In the genomic region with DNA sequence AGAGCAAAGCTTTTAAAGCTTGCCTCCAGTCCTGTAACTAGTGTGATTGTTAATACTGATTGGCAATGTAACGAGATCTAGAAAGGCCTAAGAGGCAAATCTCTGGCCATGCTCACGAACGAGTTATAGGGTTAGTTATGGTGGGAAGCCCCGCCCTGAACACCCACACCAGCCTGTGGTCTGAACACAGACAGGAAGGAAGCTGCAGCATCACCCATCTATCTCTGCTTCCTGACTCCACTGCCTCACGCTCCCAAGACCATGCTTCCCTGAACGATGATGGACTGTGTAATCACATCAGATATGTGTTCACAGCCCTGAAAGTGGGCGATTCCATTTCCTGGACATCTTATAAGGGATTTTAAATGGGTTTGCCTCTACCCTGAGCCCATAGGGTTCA, we compare ENCODE assay signal across 31 mouse cellular contexts. TPM values are rescaled to one million over a fixed set of nuclear protein-coding genes. Genes with fewer than 3 reads are reported as not detected.
A peak's percentile ranks its signal among the peaks of the same experiment; 100 is the strongest.
DNase-seq lines count a peak whose midpoint lies in the region; ATAC-seq lines count a peak whose summit lies in the region.
"Had no signal": no experiment of that assay in that cellular context is flagged by ENCODE, and none has a peak within 500 bp of the region (broad histone marks: within the 10 kb centered on the region; RNA-seq: fewer than 3 reads in every experiment).

No protein-coding gene starts in this region.

- ATAC-seq in common myeloid progenitor, adult 5-6 weeks (replicated peaks; ENCODE audit: low read depth, poor library complexity, severe bottlenecking): peak; percentile 69
- ATAC-seq in megakaryocyte progenitor cell, adult 5-6 weeks (replicated peaks; ENCODE audit: poor library complexity): peak; percentile 22
- ATAC-seq in hindbrain, embryonic 12.5 days (ENCODE audit: low FRiP score): no peak
- ATAC-seq: forebrain, embryonic 13.5 days; hindbrain, postnatal 0 days; liver, embryonic 12.5 days; midbrain, embryonic 15.5 days; Patski had no signal

- no peaks in the 10 kb centered on the region for H3K36me3 ChIP-seq in hindbrain, embryonic 12.5 days
- H3K36me3 ChIP-seq: embryonic facial prominence, embryonic 13.5 days; heart, embryonic 10.5 days; hindbrain, embryonic 10.5 days; limb, embryonic 13.5 days; liver, embryonic 12.5 days; midbrain, embryonic 15.5 days had no signal

- H3K9me3 ChIP-seq in hindbrain, embryonic 12.5 days (replicated peaks): no peaks in the 10 kb centered on the region
- H3K9me3 ChIP-seq: embryonic facial prominence, embryonic 13.5 days; forebrain, embryonic 13.5 days; heart, embryonic 10.5 days; hindbrain, embryonic 10.5 days; limb, embryonic 13.5 days; liver, embryonic 12.5 days; midbrain, embryonic 15.5 days had no signal

- H3K4me2 ChIP-seq in hindbrain, embryonic 12.5 days (replicated peaks): no peak overlapping the region
- H3K4me2 ChIP-seq: embryonic facial prominence, embryonic 13.5 days; forebrain, embryonic 13.5 days; limb, embryonic 13.5 days; liver, embryonic 12.5 days; midbrain, embryonic 15.5 days had no signal

- peaks cover 5% of the 10 kb centered on the region; the same call in 1 of the 2 replicates for H3K4me1 ChIP-seq in hindbrain, embryonic 12.5 days
- H3K4me1 ChIP-seq: embryonic facial prominence, embryonic 13.5 days; forebrain, embryonic 13.5 days; limb, embryonic 13.5 days; liver, embryonic 12.5 days had no signal

- peak; percentile 23 for DNase-seq in thymus, postnatal 0 days (ENCODE audit: low spot score)
- no peak for DNase-seq in thymus, adult 18-20 months
- DNase-seq in thymus, postnatal 4 days: peak; percentile 22
- DNase-seq in layer of hippocampus, adult 18-20 months (ENCODE audit: low spot score in 2 of 2): no peak
- DNase-seq in MN1 (ENCODE audit: low spot score): no peak
- DNase-seq: adrenal gland, postnatal 10 days; cerebellum, adult 18-20 months; cerebellum, postnatal 14 days; gastrocnemius, adult 2 months; kidney, adult 11 months; lung, adult 18-20 months; lung, postnatal 10 days; right cerebral cortex, adult 18-20 months; right cerebral cortex, postnatal 4 days had no signal

- no peaks in the 10 kb centered on the region for H3K27me3 ChIP-seq in hindbrain, embryonic 12.5 days
- H3K27me3 ChIP-seq: embryonic facial prominence, embryonic 13.5 days; forebrain, embryonic 13.5 days; limb, embryonic 13.5 days; liver, embryonic 12.5 days; midbrain, embryonic 15.5 days had no signal

- WGBS in hindbrain, embryonic 12.5 days: 88% methylated on average over 7 of the region's 7 CpGs

- H3K27ac ChIP-seq in hindbrain, embryonic 12.5 days: no peak overlapping the region
- H3K27ac ChIP-seq: embryonic facial prominence, embryonic 13.5 days; forebrain, embryonic 13.5 days; gastrocnemius, adult 2 months; heart, embryonic 10.5 days; hindbrain, embryonic 10.5 days; hindbrain, postnatal 0 days; kidney, postnatal 0 days; limb, embryonic 13.5 days; liver, embryonic 12.5 days; midbrain, embryonic 15.5 days had no signal

- H3K4me3 ChIP-seq in hindbrain, embryonic 12.5 days: no peak overlapping the region
- H3K4me3 ChIP-seq: embryonic facial prominence, embryonic 13.5 days; erythroblast, embryonic 14.5 days; forebrain, embryonic 13.5 days; gastrocnemius, adult 2 months; heart, embryonic 10.5 days; hindbrain, embryonic 10.5 days; limb, embryonic 13.5 days; liver, embryonic 12.5 days; midbrain, embryonic 15.5 days had no signal

- no peak overlapping the region for H3K9ac ChIP-seq in hindbrain, embryonic 12.5 days
- H3K9ac ChIP-seq: embryonic facial prominence, embryonic 13.5 days; forebrain, embryonic 13.5 days; limb, embryonic 13.5 days; liver, embryonic 12.5 days; midbrain, embryonic 15.5 days had no signal

RNA-seq across cellular contexts. Expression of gene Mpo, which starts 14.9 kb away (rescaled TPM):
- 5.0 and 6.2 TPM in 2 replicates for polyA plus RNA-seq in thymus, postnatal 0 days (2015; fragmentation: Nextera tagmentation; extraction: Ambion mirVana)
- total RNA-seq in common myeloid progenitor, adult 5-6 weeks (2017): 1,506 and 1,797 TPM in 2 replicates
- 13,257 and 15,415 TPM in 2 replicates for total RNA-seq in megakaryocyte progenitor cell, adult 5-6 weeks (2015)
- total RNA-seq in megakaryocyte progenitor cell, adult 5-6 weeks (2017): 8,081 and 8,928 TPM in 2 replicates
- polyA plus RNA-seq in hindbrain, embryonic 12.5 days (2016; fragmentation: Nextera tagmentation; extraction: Ambion mirVana): 1.7 and 2.3 TPM in 2 replicates
- total RNA-seq in layer of hippocampus, adult 18-20 months (2021): under 1 TPM in 1 of 2 experiments, not detected in 1; 0.22 TPM
- total RNA-seq: gastrocnemius, adult 2 months; left cerebral cortex, postnatal 10 days had no signal
- polyA plus RNA-seq: frontal cortex, adult 2 months; Patski had no signal

RNA-seq across cellular contexts. Expression of gene Lpo, which starts 19.9 kb away (rescaled TPM):
- 6.4 and 8.4 TPM in 2 replicates for polyA plus RNA-seq in thymus, postnatal 0 days (2015; fragmentation: Nextera tagmentation; extraction: Ambion mirVana)
- not detected in 2 replicates for total RNA-seq in common myeloid progenitor, adult 5-6 weeks (2017)
- 0.05 TPM in 1 of 2 replicates, not detected in the other for total RNA-seq in megakaryocyte progenitor cell, adult 5-6 weeks (2015)
- 0.03 TPM in 1 of 2 replicates, not detected in the other for total RNA-seq in megakaryocyte progenitor cell, adult 5-6 weeks (2017)
- 0.53 and 0.79 TPM in 2 replicates for polyA plus RNA-seq in hindbrain, embryonic 12.5 days (2016; fragmentation: Nextera tagmentation; extraction: Ambion mirVana)
- under 1 TPM; 0.15 to 0.37 TPM for total RNA-seq in layer of hippocampus, adult 18-20 months (2021)
- total RNA-seq: adrenal gland, postnatal 10 days; gastrocnemius, adult 2 months had no signal
- polyA plus RNA-seq: erythroblast, embryonic 14.5 days; heart, postnatal 0 days; liver, embryonic 12.5 days; Patski had no signal

RNA-seq across cellular contexts. Expression of gene Mks1, which starts 44.8 kb away (rescaled TPM):
- 4.9 and 6.7 TPM in 2 replicates for polyA plus RNA-seq in thymus, postnatal 0 days (2015; fragmentation: Nextera tagmentation; extraction: Ambion mirVana)
- 3.9 and 5.3 TPM in 2 replicates for total RNA-seq in common myeloid progenitor, adult 5-6 weeks (2017)
- 3.0 and 4.7 TPM in 2 replicates for total RNA-seq in megakaryocyte progenitor cell, adult 5-6 weeks (2015)
- 5.5 and 6.0 TPM in 2 replicates for total RNA-seq in megakaryocyte progenitor cell, adult 5-6 weeks (2017)
- polyA plus RNA-seq in hindbrain, embryonic 12.5 days (2016; fragmentation: Nextera tagmentation; extraction: Ambion mirVana): 15.9 and 19.5 TPM in 2 replicates
- 1 to 10 TPM; 5.6 TPM for total RNA-seq in layer of hippocampus, adult 18-20 months (2021)

RNA-seq across cellular contexts. Expression of gene Tspoap1, which starts 47.9 kb away (rescaled TPM):
- polyA plus RNA-seq in thymus, postnatal 0 days (2015; fragmentation: Nextera tagmentation; extraction: Ambion mirVana): 2.6 and 4.0 TPM in 2 replicates
- total RNA-seq in common myeloid progenitor, adult 5-6 weeks (2017): 8.4 and 12.0 TPM in 2 replicates
- 34.1 and 38.5 TPM in 2 replicates for total RNA-seq in megakaryocyte progenitor cell, adult 5-6 weeks (2015)
- 47.0 and 66.4 TPM in 2 replicates for total RNA-seq in megakaryocyte progenitor cell, adult 5-6 weeks (2017)
- 30.5 and 32.7 TPM in 2 replicates for polyA plus RNA-seq in hindbrain, embryonic 12.5 days (2016; fragmentation: Nextera tagmentation; extraction: Ambion mirVana)
- 100 to 1,000 TPM; 128 to 144 TPM for total RNA-seq in layer of hippocampus, adult 18-20 months (2021)
- total RNA-seq: gastrocnemius, adult 2 months had no signal
- polyA plus RNA-seq: heart, postnatal 0 days had no signal

Comparison
In these comparisons a context has a peak if more than half of its experiments do, and no peak if none do; other contexts are left out.
1. DNase-seq: peak in thymus, postnatal 0 days (single experiment) and thymus, postnatal 4 days (single experiment); none in thymus, adult 18-20 months (0 of 2), layer of hippocampus, adult 18-20 months (0 of 2) and MN1 (single experiment).
2. RNA of gene Mpo, which starts 14.9 kb away (total RNA-seq): 8,081 to 15,415 TPM in megakaryocyte progenitor cell, adult 5-6 weeks and 1,506 to 1,797 TPM in common myeloid progenitor, adult 5-6 weeks; 0.22 TPM in layer of hippocampus, adult 18-20 months; every median in the first group is over 1,000 times any median in the second.